Mouse (Mus musculus): ENCODE data around the gene Olfr308.
"Not testable (repeated sequence)": the region's sequence is repeated elsewhere in the genome, so short reads cannot be mapped to it uniquely, and the experiment has no call there.

DNA sequence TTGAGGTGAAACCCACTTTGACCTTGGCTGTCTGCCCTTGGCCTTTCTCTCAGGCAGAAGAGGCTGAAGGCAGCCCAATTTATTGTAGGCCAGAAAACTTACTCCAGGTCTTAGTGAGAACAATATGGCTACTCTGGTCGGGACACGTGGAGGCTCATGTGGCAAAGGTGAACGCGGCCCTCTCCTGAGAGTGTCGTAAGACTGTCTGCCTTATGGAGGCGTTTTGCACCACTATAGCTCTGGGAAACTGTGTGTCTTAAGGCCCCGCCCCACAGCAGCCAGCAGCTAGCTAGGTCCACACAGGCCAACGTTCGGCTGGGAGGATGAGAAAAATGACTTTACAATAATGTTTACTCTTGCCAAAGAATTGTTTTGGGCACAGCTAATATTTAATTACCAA is 20.9 kb upstream of the Olfr308 start:
- not testable (repeated sequence) for TF ChIP-seq USF1 (IDR thresholded peaks at IDR 0.05; ENCODE audit: low read depth); POLR2A (IDR thresholded peaks at IDR 0.05; ENCODE audit: insufficient read length, low read depth); POLR2AphosphoS2 (IDR thresholded peaks at IDR 0.05; ENCODE audit: insufficient read length, low read depth); E2F4 (IDR thresholded peaks at IDR 0.05; ENCODE audit: insufficient read depth); TCF3 (IDR thresholded peaks at IDR 0.05; ENCODE audit: insufficient read length, low read depth); MAX (IDR thresholded peaks at IDR 0.05; ENCODE audit: low read depth)

Measured in myocyte (in vitro differentiated cells).